Mouse (Mus musculus) spleen, adult 2 months (tissue): ENCODE data around the gene Rasl10a. TPM values are rescaled to one million over a fixed set of nuclear protein-coding genes. Genes with fewer than 3 reads are reported as not detected.

Experiments
- DNase-seq, 2 experiments: peaks; one replicate each; pipeline versions ENCODE4 v3.0.0 to v3.0.0-alpha.2; 2012 to 2021; ENCODE audit warnings: low spot score in 2 of 2, low read depth in 1 of 2
- H3K27ac ChIP-seq: fragments of 200-500 bp; 2 replicates; pipeline ENCODE4 v1.5.1; 2012; ENCODE audit warnings: low read length, inconsistent platforms; ENCODE audit not compliant: insufficient read depth
- H3K27me3 ChIP-seq: fragments of 200-500 bp; 2 replicates; pipeline ENCODE4 v1.6.1; 2012; ENCODE audit warnings: mild to moderate bottlenecking, moderate library complexity, low read length, inconsistent platforms; ENCODE audit not compliant: control insufficient read depth, insufficient read depth
- H3K36me3 ChIP-seq: fragments of 200-500 bp; 2 replicates; pipeline ENCODE4 v1.6.1; 2012; ENCODE audit warnings: mild to moderate bottlenecking, low read length, inconsistent platforms; ENCODE audit not compliant: control insufficient read depth, insufficient read depth
- H3K4me1 ChIP-seq: fragments of 200-500 bp; 2 replicates; pipeline ENCODE4 v1.6.1; 2011; ENCODE audit warnings: inconsistent platforms; ENCODE audit not compliant: control insufficient read depth, insufficient read depth, insufficient read length
- H3K4me3 ChIP-seq: fragments of 200-500 bp; 2 replicates; pipeline ENCODE4 v1.5.1; 2011; ENCODE audit warnings: mild to moderate bottlenecking, inconsistent platforms; ENCODE audit not compliant: insufficient read depth, insufficient read length; ENCODE audit errors: extremely low read depth
- CTCF ChIP-seq: fragments of 200-500 bp; IDR thresholded peaks from 2 replicates; pipeline ENCODE4 v1.5.1; 2011; ENCODE audit warnings: mild to moderate bottlenecking, inconsistent platforms; ENCODE audit not compliant: insufficient read depth, insufficient read length, insufficient replicate concordance; ENCODE audit errors: extremely low read depth
- POLR2A ChIP-seq: fragments of 200-500 bp; IDR thresholded peaks from 2 replicates; pipeline ENCODE4 v1.6.1; 2011; ENCODE audit warnings: low read depth, low read length, inconsistent platforms
- WGBS: fragments of 180-500 bp; shearing (Covaris S2); methylation state at CpG from one replicate; pipeline ENCODE4 v1.1.7; 2018; 5-methylcytosine and 5-hydroxymethylcytosine counted together
- polyA plus RNA-seq: library from polyadenylated mRNA; depleted of rRNA; stranded (reverse); fragments of >200 nt; gene quantifications from 2 replicates; pipeline ENCODE4 v1.2.3, GENCODE M21; 2012

The Rasl10a gene
- polyA plus RNA-seq, 1 experiment = 2.4 TPM

DNA sequence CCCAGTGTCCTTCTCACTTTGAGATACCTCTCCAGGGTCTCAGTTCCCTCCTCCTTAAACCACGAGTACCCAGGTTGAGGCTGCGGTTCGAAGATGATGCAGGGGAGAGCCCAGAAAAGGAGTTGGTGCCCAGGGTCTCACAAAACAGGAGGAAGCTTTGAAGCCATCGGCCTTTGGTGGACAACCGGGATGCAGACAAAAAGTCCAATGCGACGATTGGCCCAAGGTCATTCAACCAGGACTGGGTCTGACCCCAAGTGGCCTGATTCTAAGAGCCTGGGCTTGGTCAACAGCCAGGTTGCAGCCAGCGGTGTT lies 430 bp upstream of the Rasl10a start:
- Histone ChIP-seq H3K4me1 (peaks cover 29% of the 10 kb centered on the region), H3K4me3 (peak overlapping the region; percentile 59; the same call in 1 of the 2 replicates), H3K27ac (no peak overlapping the region), H3K36me3 (no peaks in the 10 kb centered on the region), H3K27me3 (peaks cover 13% of the 10 kb centered on the region)
- TF ChIP-seq POLR2A (no peak), CTCF (no peak)
- no peak for DNase-seq
- 38% methylated on average over 8 of the region's 8 CpGs for WGBS

DNA sequence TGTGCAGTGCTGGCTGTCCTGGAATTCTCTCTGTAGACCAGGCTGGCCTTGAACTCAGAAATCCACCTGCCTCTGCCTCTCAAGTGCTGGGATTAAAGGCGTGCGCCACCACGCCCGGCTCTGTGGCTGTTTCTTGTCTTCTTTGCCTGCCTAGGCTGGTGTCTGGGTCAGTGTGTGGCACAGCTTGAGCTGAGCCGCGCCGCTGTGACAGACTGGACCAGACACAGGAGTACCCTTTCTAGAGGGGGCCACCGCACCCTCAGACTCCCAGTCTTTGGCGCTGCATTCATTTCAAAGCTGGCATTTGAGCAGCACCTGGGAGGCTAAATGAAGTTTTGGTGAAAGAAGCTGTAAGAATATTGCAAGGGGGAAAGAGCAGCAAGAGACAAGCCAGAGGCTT lies 855 bp downstream of the Rasl10a start:
- no peak for DNase-seq
- no peaks in the 10 kb centered on the region for H3K36me3 ChIP-seq
- peaks cover 29% of the 10 kb centered on the region for H3K4me1 ChIP-seq
- H3K27me3 ChIP-seq = peaks cover 13% of the 10 kb centered on the region
- WGBS = 53% methylated on average over 9 of the region's 9 CpGs
- TF ChIP-seq CTCF (no peak), POLR2A (no peak)
- H3K27ac ChIP-seq = no peak overlapping the region
- no peak overlapping the region; the same call in 1 of the 2 replicates for H3K4me3 ChIP-seq

DNA sequence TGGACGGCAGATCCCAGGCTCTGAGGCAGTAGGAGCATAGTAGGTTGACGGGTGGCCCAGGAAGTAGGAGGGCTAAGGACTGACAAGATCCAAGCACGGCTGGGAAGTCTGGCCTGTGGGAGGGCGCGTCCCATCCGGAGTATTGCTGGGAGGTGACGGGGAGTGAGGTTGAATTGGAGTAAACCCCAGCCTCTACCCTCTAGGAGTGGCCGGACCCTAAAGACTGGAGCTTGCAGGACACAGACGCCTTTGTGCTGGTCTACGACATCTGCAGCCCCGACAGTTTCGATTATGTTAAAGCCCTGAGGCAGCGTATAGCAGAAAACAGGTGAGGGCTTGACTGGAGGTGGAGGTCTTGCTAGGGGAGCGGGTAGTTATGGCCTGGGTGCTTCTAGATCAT lies 1.3 kb downstream of the Rasl10a start:
- 49% methylated on average over 14 of the region's 14 CpGs for WGBS
- no peak for TF ChIP-seq CTCF
- no peak for TF ChIP-seq POLR2A
- H3K4me1 ChIP-seq = peaks cover 29% of the 10 kb centered on the region
- DNase-seq = no peak
- H3K27ac ChIP-seq = no peak overlapping the region
- H3K36me3 ChIP-seq = no peaks in the 10 kb centered on the region
- no peak overlapping the region for H3K4me3 ChIP-seq
- H3K27me3 ChIP-seq = peaks cover 13% of the 10 kb centered on the region

DNA sequence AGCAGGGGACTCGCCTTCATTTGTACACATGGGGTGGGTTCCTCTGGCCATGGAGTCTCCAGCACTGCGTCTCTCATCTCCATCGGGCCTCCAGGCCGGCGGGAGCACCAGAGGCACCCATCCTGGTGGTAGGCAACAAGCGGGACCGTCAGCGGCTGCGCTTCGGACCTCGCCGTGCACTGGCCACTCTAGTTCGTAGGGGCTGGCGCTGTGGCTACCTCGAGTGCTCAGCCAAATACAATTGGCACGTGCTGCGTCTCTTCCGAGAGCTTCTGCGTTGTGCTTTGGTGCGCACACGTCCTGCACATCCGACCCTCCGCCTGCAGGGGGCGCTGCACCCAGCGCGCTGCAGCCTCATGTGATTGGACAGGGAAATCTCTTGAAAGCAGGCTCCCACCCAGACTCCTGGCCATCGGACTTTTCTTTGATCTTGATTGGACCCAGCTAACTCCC lies 1.8 kb downstream of the Rasl10a start:
- Histone ChIP-seq H3K4me3 (no peak overlapping the region), H3K4me1 (peaks cover 29% of the 10 kb centered on the region), H3K27ac (no peak overlapping the region), H3K27me3 (peaks cover 15% of the 10 kb centered on the region), H3K36me3 (no peaks in the 10 kb centered on the region)
- WGBS = 20% methylated on average over 27 of the region's 27 CpGs
- TF ChIP-seq POLR2A = no peak
- peak; percentile 65; the same call in 1 of the 2 replicates for TF ChIP-seq CTCF
- DNase-seq = no peak

DNA sequence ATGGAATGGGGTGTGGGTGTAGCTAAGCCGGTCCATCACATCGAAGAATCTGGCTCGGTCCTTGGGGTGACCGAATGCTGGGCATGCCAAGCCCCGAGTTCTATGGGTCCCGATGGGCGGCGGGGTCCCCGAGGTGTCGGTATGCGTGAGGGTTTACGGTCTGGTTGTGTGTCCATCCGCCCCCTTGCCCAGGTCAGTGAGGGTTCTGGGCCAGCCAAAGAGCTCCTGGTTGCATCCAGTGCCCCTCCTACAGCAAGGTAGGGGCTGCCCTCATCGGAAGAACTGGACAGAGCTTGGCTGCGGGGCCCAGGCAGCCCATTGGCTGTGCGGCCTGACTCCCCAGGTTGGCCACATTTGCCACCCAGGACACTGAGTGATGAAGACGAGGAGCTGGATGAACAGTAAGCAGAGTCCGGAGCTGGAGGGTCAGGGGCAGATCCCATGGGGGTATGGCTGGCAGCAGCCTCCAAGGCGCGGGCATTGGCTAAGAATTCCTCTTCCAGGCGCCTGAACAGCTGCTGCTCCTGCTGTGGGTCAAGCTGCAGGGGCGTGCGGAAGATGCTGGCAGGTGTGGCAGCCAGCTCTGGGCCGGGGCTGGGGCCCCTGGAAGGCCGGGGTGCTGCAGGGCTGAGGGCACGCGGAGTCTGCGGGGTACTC lies 3.0 kb downstream of the Rasl10a start:
- 67% methylated on average over 28 of the region's 28 CpGs for WGBS
- peaks cover 22% of the 10 kb centered on the region for H3K27me3 ChIP-seq
- H3K4me3 ChIP-seq = no peak overlapping the region
- no peaks in the 10 kb centered on the region for H3K36me3 ChIP-seq
- no peak overlapping the region for H3K27ac ChIP-seq
- H3K4me1 ChIP-seq = peaks cover 29% of the 10 kb centered on the region
- TF ChIP-seq POLR2A (no peak), CTCF (no peak)
- no peak for DNase-seq

DNA sequence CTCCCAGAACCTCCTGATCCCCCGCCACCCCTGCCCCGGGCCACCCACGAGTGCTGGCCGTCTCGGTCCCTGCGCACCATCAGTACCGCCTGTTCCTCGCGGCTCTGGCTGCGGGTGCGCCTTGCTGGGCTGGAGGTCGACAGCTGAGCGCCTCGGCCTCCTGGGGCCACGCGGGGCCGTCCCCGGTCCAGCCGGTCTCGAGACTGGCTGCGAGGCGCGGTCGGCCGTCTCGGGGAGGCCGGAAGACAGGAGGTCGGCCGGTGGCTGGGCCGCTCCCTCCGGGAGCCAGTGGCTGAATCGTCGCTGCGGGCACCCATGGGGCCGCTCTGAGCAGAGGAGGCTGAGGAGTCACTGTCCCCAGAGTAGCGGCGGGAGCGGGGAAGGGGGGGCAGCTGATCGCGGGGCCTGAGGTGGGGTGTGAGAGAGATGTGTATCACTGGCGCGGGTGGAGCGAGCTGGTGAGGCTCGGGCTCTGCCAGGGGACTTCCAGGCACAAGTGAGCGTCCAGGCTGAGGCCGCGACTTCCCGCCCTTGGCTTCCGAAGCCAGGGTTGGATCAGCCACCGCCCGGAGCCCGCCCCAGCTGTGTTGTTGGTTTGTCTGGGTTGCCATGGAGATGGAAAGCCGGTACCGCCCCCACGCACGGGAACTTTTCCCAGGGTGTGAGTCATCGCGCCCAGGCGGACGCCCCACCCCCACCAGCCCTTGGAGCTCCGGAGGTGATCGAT lies 3.6 kb downstream of the Rasl10a start:
- WGBS = 4% methylated on average over 62 of the region's 62 CpGs
- H3K27ac ChIP-seq = peak overlapping the region; percentile 10; the same call in 1 of the 2 replicates

DNA sequence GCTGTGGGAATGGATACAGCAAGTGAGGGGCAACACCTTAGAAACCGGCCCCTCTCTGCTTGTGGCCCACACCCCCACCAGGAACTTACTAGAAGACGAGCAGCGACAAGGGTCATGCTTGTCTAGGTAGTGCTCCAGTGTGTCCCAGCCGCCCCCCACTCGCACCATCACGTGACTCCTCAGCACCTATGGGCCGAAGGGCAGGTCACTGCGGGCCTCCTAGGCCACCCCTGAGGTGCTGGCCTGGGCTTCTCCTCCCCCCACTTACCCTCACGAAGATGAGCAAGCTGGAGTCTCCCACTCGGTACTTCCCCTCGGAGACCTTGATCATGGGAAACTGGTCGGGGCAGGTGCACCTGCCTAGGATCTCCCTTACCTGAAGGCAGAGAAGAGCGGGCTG lies 4.4 kb downstream of the Rasl10a start:
- no peak for TF ChIP-seq POLR2A
- TF ChIP-seq CTCF = no peak
- Histone ChIP-seq H3K27me3 (peaks cover 22% of the 10 kb centered on the region), H3K27ac (no peak overlapping the region), H3K4me1 (peaks cover 29% of the 10 kb centered on the region), H3K4me3 (peak overlapping the region; percentile 49; the same call in 1 of the 2 replicates), H3K36me3 (no peaks in the 10 kb centered on the region)
- DNase-seq = no peak
- WGBS = 26% methylated on average over 13 of the region's 13 CpGs

More for the DNA sequence above, 3.6 kb downstream of the Rasl10a start:
- peaks cover 22% of the 10 kb centered on the region for H3K27me3 ChIP-seq
- TF ChIP-seq POLR2A (no peak), CTCF (no peak)
- no peaks in the 10 kb centered on the region for H3K36me3 ChIP-seq
- DNase-seq = peak; percentile 46 to 50
- peaks cover 29% of the 10 kb centered on the region for H3K4me1 ChIP-seq
- peak overlapping the region; percentile 49 for H3K4me3 ChIP-seq
